Mouse (Mus musculus) spleen, adult 18-20 months (tissue): ENCODE results near the gene Polr3e.

Source experiments
- DNase-seq, 2 experiments: peaks; one replicate each; pipeline ENCODE4 v3.0.0; 2022; ENCODE audit warnings: mixed read lengths in 2 of 2

Polr3e gene

DNA sequence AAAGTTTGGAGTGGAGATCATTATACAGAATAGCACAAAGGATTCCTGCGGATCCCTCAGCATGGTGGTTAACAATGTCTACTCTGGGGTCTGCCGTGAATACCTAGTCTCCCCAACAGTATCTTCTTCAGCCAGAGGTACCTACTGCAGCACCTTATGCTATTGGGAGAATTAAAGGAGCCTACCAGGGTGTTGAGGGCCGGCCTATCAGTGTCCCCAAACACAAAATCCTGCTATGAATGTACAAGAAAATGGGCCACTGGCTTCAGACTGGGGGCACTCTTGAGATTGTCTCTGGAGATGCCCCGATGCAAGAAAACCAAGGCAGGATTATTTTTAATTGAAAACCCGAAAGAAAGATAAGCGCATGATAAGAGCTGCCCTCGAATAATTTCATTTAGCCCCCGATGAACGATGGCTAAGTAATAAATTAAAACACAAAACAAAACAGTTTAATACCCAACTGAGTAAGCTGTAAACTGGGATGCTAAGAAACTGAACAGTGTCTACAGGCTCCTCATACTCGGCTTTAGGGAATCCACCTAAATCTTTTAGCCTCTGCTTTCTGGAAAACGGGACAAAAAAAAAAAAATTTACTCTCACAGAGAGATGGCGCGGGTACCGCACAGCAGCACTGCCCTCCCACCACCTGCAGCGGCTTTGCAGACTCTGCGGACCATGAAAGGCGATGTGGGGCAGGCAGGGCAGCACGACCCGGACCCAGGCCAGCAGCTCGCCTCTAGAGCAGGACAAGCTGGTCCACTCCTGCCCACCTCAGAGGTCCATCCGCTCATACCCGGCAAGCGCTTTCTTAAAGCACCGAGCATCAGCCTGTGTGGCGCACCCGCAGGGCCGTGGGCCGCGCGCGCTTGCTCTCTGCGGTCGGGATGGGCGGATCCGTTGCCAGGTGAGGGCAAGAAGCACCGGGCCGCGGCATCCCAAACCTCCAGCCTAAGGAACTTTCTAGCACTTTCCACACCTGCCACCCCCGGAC is 63.7 kb downstream of the Polr3e start:
- DNase-seq: peak; percentile 35 to 49

DNA sequence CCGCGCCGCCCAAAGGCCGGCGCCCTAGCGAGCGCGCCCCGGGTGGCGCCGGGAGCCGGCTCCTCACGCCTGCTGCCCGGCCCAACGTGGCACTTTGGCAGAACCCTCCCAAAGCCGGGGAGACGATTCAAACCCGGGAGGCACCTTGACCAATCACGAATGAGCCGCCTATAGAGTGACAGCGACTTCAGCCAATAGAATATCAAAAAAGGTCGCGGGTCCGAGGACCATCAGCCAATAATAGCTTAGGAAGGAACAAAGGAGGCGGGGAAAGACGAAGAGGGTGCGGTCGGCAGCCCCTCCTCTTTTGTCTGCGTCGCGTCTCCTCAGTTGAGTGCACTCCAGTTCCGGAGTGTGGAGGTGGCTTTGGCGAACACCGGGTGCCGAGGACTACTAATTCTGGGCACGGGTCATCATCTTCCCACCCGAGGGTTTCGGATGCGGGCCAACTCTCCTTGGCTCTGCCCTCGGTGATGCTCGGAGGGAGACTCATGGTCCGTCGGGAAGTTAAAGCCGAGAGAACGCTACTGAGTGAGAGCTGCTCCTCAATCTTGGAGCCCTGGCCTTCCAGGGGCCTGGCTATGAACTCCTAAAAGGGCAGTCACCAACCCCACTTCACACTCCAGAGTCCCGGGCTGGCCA is 64.8 kb downstream of the Polr3e start, which contains the start of the genes Cdr2 and Mfsd13b:
Gene Cdr2, minus strand, starts transcription at position 113 of the 642 bp plus-strand sequence.
Gene Mfsd13b, plus strand, starts transcription at position 310 of the 642 bp plus-strand sequence.
- DNase-seq: peak; percentile 87 to 89

DNA sequence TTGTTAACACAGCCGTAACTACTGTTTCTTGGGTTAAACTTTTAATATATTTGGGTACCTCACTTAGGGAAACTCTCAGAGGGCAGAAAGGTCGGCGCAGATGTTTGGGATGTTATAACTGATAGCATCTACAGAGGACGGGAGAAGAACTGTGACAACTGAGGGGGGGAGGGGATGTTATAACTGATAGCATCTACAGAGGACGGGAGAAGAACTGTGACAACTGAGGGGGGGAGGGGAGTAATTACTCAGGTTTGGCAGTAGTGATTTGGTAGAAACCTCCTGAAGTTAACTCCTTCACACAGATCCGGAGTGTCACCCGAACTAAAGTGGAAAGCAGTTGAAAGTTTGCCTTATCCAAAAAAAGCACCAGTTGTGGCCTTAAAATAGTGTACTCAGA is 65.4 kb downstream of the Polr3e start:
- no peak for DNase-seq

- no peak for DNase-seq
These were observed 73.6 kb downstream of the Polr3e start for GRCm38 (mm10) chr7:120991191-120991590.
